Mouse (Mus musculus): ENCODE data around the gene Hist1h2ac. TPM values are rescaled to one million over a fixed set of nuclear protein-coding genes. Genes with fewer than 3 reads are reported as not detected.
"Not testable (repeated sequence)": the region's sequence is repeated elsewhere in the genome, so short reads cannot be mapped to it uniquely, and the experiment has no call there.

Gene Hist1h2ac
- total RNA-seq (2021), result 1 to 10 TPM; 1.6 to 1.8 TPM

DNA sequence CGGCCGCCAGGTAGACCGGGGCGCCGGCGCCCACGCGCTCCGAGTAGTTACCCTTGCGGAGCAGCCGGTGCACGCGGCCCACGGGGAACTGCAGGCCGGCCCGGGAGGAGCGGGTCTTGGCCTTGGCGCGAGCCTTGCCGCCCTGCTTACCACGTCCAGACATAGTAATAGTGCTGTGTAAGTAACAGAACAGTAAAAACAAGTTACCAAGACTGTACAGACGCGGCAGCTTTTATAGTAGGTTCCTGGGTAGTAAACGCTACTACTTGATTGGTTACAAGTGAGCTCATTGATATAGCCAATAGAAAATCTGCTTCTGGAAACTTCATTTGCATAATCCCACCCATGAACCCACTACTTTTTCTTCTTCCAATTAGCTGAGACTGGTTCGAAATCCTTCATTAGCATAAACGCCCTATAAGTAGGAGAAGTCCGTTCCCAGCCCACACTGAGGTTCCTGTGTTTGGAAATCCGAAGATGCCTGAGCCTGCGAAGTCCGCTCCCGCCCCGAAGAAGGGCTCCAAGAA is at the start of gene Hist1h2ac, which contains the start of gene Hist1h2bc:
Gene Hist1h2ac, minus strand, starts transcription at position 194 of the 527 bp plus-strand sequence.
Gene Hist1h2bc, plus strand, starts transcription at position 445 of the 527 bp plus-strand sequence.
- intact Hi-C loops (cut with DNase I), result loop anchor here (1.0 to 10.0 kb wide), 6 partner anchors 62 to 1967 kb away; partner anchors contain the start of genes Hist1h1b, Hist1h1e, Hist1h2ai and Hist1h2an

DNA sequence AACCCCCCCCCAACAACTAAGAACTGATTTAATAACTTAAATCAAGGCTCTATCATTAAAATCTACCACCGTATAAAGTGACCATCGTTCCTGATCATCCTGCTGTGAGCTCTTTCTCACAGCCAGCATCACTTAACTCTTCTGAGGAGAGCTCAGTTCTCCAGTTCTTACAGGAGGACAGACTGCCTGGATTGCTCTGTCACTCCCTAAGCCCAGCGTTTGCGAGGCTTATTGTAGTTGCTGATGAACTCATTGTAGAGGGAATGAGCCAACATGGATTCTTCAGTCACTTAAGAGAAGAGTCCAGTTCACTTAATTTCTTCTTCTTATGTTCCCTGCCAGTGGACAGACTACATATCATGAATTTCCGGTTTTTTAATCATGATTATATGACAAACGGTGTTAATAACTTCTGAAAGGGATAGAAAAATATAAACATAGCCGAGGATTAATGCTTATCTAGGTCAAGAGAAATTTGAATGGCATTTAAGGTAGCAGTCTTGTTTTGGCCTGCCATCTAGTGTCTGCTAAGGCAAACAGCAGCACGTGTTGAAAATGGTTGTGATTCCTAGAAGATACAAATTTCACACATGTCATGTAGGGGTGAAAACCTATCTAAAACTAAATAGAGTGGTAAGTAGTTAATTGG is 48.5 kb upstream of the Hist1h2ac start:
- no peak for DNase-seq
- intact Hi-C loops (cut with DNase I), result loop anchor here (1.0 kb wide), 1 partner anchor 31 kb away; no protein-coding TSS in a partner anchor

More for the DNA sequence above, at the start of gene Hist1h2ac, which contains the start of gene Hist1h2bc:
- peak; percentile 79 to 84 for DNase-seq

DNA sequence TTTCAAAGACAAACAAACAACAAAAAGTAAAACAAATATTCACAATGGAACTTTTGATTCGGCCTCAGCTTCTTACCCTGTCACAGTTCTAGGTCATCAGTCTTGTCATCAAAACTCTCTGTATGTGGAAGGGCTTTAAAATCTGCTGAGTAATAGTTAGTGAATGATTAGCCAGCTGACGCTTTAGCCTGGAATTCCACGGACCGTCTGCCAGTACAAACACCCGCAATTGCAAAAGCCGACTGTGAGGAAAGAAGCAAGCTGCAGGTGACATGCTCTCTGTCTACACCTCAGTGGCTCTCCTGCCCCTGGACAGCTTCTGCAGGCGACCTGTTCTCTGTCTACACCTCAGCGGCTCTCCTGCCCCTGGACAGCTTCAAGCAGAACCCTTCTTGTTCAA is 46.7 kb upstream of the Hist1h2ac start:
- peak in 1 of 2 experiments; percentile 31 for DNase-seq
- intact Hi-C loops (cut with DNase I), result no loop called here

DNA sequence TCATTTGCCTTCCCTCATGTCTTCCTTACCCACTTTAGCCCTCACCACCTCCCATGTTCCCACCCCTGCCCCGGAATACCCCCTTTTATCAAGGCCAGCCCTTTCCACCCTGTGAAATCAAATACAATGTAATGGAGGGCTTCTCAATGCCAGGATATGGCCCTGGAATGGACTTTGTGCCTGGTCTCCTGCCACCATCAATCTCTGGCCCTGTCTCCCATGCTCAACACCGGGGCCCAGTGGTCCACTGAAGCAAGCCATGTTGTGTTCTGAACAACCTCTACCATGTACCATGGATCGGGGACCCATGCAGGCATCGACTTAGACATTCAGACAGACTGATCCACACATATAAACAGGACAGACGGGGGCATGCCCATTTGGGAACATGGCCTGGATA is 46.0 kb upstream of the Hist1h2ac start:
- intact Hi-C loops (cut with DNase I), result no loop called here
- DNase-seq, result no peak

DNA sequence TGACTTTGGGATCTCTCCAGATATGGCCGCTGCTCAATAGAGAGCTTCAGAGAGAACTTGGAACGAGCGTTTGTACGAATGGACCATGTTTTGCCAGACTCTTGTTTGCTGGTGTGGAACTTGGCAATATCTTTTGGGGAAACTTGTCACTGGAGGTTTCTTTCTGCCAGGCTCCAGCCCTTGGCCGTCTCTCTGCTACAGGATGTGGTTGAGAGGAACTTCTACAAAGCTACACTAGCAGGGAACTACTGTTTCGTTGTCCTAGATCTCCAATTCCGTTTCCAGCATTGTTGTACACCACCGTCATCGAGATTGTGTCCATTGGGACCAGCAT is 45.4 kb upstream of the Hist1h2ac start:
- DNase-seq, result no peak

DNA sequence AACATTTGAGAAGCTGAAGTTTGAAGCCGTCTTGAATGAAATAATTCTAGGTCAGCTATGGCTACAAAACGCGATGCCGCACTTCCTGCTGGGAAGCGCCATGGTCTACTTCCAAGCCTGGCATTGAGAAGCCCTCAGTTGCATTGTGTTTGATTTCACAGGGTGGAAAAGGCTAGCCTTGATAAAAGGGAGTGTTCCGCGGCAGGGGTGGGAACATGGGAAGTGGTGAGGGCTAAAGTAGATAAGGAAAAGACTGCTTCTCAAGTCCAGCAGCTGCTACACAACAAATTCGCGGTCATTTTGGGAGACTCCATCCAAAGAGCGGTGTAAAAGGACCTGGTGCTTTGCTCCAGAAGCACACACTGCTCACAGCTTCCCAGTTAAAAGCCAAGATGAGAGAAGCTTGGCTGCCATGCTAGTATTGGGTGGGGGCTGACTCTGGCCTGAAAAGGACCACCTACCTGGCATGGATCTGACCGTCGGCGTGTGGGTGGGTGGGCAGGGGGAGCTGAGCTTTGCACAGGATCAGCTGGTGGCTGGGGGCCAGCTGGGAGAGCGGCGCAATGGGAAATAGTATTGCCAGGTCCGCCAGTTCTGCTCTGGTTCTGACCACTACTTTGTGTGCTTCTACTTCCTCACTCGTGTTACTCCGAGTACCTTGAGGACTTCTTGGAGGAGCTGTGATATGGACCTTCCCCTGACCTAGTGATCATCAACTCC is 44.9 kb upstream of the Hist1h2ac start:
- DNase-seq, result no peak
- intact Hi-C loops (cut with DNase I), result no loop called here

More for the DNA sequence above, 45.4 kb upstream of the Hist1h2ac start:
- intact Hi-C loops (cut with DNase I), result no loop called here

DNA sequence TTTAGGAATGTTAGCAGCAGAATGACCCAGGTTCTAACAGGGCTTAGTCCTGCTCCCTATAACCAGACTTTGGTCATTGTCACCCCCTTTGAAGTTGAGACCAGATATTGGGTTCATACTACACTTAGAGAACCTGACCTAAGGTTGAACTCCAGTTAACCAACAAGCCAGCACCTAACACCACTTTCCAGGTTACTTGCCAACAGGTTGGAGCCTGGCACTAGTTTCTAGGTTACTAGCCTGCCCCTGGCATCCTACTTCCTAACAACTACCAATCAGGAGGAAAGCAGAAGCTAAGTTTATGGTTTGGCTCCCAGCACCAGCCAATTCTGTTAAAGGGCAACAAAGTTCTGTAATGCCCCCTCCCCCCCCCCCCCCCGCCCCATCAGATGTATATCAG is 41.5 kb upstream of the Hist1h2ac start:
- no peak for DNase-seq

DNA sequence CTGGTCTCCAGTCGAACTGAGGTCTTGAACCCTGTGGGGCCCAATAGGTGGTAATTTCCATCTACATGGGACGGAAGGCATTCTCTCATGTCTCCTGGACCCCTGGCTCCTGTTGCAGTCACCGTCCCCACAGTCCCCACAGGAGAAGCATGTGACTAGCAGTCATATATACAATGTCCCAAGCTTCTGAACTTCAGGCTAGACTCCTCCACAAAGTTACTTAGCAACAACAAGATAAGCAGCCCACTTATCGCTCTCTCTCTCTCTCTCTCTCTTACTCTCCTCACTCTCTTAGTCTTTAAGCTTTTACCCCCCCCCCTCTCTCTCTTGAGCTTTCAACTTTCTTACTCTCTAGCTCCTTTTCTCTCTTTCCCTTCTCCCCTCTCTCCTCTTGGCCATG is 40.5 kb upstream of the Hist1h2ac start:
- intact Hi-C loops (cut with DNase I), result no loop called here
- DNase-seq, result no peak

More for the DNA sequence above, 41.5 kb upstream of the Hist1h2ac start:
- intact Hi-C loops (cut with DNase I), result no loop called here

DNA sequence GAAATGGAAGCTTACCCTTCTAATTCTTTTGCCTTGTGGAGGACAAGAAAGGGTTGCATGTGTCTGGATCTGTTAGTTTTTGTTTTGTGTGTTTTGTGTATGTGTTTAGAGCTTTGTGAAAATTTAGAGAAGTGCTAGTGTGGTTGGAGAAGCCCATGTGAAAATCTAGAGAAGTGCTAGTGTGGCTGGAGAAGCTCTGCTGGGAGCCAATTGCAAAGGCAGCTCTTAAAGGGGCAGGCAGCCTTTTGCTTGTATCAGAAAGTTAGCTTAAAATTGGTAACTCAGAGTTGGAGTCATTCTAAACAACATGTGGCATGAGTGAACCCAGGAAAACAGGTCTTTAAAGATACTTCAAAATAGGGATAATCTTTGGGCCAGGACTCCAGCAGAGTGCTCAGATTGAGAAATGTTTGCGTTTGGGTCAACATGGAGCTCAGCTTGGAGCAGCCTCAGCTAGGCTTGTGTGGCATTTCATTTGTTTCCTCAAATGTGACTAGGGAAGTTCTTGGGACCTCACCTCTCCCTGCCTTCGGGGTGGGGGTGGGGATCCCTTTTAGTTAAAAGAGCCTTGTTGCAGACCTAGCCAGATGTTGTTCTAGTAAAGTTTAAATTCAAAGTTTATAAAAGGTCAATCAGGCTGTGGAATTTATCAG is 34.0 kb upstream of the Hist1h2ac start:
- intact Hi-C loops (cut with DNase I), result not testable (repeated sequence)

DNA sequence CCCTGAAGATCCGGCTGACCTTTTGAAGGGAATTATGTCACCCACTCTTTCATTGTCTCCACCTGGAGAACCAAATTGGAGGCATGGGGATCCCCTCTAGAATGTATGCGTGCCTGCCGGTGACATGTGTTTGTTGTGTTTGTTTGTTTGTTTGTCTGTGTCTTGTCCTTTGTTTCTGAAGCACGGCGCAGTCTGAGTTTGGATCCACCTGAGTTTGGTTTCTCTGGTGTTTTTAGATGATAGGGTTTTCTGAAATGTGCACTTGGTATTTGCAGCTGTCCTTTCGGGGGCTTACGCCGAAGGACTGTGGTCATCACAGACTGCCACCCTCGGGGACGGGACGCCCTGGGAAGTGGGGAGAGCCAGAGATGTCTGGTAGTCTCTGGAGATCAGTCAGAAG is 33.4 kb upstream of the Hist1h2ac start:
- DNase-seq, result no peak
- intact Hi-C loops (cut with DNase I), result no loop called here

More for the DNA sequence above, 34.0 kb upstream of the Hist1h2ac start:
- not testable (repeated sequence) for DNase-seq

DNA sequence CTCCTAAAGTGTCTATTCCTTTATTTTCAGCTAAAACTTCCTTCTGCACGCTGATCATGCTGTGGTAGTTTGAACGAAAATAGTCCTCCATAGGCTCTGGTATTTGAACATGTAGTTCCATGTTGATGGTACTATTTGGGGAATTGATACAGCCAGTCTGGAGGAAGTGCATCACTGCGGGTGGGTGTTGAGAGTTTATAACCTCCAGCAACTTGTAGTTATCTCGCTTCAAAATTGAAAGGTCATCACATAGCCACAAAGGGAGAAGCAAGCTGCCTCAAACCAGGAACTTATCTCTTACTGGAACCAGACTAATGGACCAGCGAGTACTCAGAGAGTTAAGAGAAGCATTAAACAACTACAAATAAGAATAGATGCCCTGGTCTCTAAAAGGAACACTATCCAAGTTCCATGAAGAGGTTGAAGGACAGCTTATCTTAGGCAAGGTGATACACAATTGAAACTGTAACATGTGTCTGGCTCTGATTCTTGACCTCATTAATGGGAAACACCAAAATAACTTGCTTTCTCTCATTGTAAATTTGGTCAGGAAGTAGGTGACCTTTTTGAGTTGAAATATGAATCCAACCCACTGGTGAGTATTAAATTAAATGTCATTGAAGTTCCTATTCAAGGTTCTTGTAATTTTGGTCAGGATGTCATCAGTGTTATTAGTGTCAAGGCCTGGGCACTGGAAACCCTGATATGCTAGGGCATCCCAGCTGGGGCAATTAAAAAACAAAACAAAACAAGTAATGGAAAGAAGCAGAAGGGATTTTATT is 32.7 kb upstream of the Hist1h2ac start:
- DNase-seq, result no peak
- intact Hi-C loops (cut with DNase I), result no loop called here

DNA sequence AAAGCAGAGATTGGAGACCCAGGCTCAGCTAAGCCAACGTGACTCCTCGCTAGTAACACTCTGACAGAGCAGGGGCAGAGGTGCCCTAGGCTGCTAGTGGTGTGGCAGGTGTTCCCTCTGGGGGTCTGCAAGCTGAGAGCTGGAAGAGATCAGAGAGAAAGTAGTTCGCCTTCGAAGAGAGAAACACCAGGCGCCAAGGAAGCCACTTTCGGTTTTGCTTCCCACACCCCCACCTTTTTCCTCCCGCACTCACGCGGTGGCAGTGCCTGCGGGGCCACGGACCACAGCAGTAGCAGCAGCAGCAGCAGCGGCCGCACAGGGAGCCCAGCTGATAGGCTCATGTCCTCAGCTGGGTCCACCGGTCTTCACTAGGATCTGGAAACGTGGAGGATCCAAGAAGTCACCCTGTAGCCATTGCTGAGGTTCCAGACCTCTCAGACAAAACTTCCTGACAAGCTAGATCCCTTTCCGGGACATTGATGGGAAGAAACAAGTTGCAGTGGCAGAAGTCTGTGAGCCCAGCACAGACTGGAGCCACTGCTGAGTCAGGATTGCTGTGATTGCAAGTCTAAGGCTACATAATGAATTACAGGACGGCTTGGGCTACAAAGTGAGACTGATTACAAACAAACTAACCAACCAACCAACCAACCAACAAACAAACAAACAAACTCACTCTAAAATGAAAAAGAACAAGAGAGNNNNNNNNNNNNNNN is 26.8 kb upstream of the Hist1h2ac start, which contains the start of gene Hfe:
Gene Hfe, minus strand, starts transcription at position 481 of the 716 bp plus-strand sequence.
- DNase-seq, result peak; percentile 63 to 74
- intact Hi-C loops (cut with DNase I), result no loop called here

DNA sequence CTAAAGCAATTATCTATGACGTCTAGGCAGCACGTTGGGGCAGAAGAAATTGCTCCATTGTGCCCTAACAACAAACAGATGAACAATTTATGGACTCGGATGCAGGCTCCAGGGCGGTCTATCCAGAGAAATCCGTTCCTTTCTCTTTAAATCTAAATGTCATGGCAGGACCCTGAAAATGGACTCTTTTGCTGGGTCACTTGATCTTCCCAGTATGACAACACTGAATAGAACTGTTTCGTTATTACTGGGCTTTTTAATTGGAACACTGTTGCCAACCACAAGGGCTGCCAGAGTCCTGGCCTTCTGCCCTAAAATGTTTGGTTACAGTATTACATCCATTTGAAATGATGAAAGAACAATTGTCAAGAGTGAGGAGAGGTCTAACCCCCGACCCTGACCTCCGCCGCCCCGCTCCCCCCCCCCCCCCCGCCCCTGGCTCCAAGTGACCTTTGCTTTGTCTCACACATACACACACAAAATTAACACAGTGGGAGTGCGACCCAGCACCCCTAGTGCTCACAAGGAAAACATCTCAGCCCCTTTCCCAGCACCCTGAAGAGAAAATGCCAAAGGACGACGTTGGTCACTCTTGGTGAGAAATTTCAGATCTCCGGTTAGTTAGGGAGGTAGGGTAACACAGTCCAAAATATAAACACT is 26.1 kb upstream of the Hist1h2ac start:
- intact Hi-C loops (cut with DNase I), result no loop called here
- no peak for DNase-seq

DNA sequence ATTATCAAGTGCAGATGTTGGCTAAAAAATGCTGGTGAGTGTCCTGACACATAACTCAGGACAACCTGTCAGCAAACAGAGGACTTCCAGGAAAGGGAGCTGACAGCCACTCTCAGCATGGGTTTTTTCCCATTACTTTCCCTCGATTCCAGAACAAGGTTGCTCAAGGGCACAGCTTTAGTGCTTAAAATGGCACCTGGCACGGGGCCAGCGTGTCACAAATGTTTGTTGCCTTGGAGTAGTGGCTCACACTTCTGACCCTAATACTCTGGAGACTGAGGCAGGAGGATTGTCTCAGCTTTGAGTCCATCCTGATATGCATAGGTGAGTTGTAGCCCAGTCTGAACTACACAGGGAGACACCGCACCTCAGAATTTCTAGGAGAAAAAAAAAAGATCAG is 24.9 kb upstream of the Hist1h2ac start:
- intact Hi-C loops (cut with DNase I), result no loop called here
- DNase-seq, result no peak

DNA sequence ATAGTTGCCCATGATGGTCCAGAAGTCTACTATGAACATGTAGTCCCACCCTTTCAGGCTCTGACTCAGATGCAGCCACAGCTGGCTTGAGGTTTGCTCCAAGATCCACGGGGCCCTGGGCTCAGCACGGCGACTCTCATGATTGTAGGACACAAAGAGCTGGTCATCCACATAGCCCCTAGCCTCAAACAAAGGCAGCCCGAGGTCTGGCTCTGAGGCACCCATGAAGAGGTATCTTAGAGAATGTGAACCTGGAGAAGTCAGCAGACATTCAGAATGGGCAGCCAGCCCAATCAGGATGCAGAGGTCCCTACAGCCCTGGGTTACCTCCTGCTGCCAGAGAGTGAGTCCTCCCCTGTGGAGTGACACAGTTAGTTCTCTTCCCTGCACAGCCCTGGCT is 24.3 kb upstream of the Hist1h2ac start:
- DNase-seq, result no peak
- intact Hi-C loops (cut with DNase I), result no loop called here

DNA sequence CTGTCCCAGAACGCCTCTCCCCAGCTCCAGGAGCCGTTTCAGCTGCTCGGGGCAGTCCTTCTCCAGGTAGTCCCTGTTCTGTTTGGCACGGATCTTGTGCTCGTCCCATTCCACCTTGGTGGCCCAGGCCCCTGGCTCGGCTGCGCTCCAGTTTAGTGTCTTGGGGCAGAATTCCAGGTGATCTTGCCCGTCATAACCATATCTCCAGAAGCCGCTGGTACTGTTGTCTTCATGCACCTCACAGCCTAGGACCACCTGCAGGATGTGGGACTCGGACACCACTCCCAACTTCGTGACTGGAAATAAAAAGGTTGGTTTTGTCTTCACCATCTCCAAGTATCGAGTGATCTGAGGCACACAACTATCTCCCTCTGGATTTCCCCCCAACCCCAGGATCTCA is 23.0 kb upstream of the Hist1h2ac start:
- intact Hi-C loops (cut with DNase I), result no loop called here
- DNase-seq, result no peak

DNA sequence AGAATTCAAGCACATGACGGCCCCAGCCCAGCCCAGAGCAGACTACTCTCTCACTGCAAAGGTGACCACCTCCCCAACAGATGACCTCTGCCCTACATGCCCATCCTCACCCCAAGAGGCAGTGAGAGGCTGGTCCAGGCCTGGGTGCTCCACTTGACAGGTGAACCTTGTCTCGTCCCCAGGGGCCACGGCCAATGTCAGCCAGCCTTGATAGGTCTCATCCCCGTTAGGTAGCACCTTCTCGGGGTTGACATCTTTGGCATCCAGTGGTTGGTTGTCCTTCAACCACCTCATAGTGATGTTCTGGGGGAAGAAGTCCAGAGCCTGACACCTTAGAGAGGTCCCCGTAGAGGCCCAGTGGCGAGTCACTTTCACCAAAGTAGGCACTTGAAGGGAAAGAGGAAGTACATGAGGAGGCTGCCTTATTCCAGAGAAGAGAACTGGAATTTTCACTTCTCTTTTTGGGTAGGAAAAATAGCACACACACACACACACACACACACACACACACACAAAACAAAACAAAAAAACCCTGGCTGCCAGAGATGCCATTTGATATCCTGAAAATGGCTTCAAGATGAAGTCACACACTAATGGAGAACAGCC is 22.1 kb upstream of the Hist1h2ac start:
- intact Hi-C loops (cut with DNase I), result no loop called here

DNA sequence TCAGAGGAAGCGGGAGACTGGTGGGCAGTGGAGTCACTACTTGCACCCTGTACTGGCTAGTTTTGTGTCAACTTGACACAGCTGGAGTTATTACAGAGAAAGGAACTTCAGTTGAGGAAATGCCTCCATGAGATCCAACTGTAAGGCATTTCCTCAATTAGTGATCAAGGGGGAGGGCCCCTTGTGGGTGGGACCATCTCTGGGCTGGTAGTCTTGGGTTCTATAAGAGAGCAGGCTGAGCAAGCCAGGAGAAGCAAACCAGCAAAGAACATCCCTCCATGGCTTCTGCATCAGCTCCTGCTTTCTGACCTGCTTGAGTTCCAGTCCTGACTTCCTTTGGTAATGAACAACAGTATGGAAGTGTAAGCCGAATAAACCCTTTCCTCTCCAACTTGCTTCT is 19.1 kb upstream of the Hist1h2ac start:
- DNase-seq; intact Hi-C loops (cut with DNase I): not testable (repeated sequence)

More for the DNA sequence above, 22.1 kb upstream of the Hist1h2ac start:
- no peak for DNase-seq

DNA sequence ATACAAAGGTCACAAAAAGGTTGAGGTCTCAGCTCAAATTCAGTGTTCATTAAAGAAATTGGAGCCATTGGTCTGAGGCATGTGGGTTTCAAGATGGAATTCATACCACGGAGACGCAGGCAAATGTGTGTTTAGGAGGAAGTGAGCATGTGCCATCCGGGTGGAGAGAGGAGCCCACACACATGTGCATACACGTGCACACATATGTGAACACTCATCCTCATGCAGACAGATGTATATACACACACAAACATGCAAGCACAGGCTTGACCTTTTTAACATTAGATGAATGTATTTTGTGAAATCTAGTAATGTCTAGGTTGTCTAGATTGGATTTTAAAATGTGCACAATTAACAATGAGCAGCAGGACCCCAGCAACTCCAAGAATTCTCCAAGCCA is 18.5 kb upstream of the Hist1h2ac start:
- intact Hi-C loops (cut with DNase I), result no loop called here

More for the DNA sequence above, 18.5 kb upstream of the Hist1h2ac start:
- DNase-seq, result no peak

Data from heart, postnatal 36 days (tissue).